In genomic region chr3:75182606-75183005, GRCm38 (mm10) we compare ENCODE assay signal across 26 mouse cellular contexts. TPM values are rescaled to one million over a fixed set of nuclear protein-coding genes. Genes with fewer than 3 reads are reported as not detected.
A peak's percentile ranks its signal among the peaks of the same experiment; 100 is the strongest.
DNase-seq lines count a peak whose midpoint lies in the region; ATAC-seq and TF ChIP-seq lines count a peak whose summit lies in the region.
"Had no signal": no experiment of that assay in that cellular context is flagged by ENCODE, and none has a peak within 500 bp of the region (broad histone marks: within the 10 kb centered on the region; RNA-seq: fewer than 3 reads in every experiment).

No protein-coding gene starts in this region.

- TF ChIP-seq POLR2A in MEL (IDR thresholded peaks at IDR 0.05; ENCODE audit: control insufficient read depth in 1 of 2, insufficient read depth in 1 of 2, low read depth in 1 of 2, low read length in 2 of 2, poor library complexity in 1 of 2) (no peak), myocyte (IDR thresholded peaks at IDR 0.05; ENCODE audit: insufficient read length, low read depth) (no peak)

- no peak for TF ChIP-seq RAD21 in MEL (IDR thresholded peaks at IDR 0.05; ENCODE audit: low read depth, low read length)

- no peaks in the 10 kb centered on the region for H3K27me3 ChIP-seq in limb, embryonic 11.5 days (ENCODE audit: control insufficient read depth, insufficient read depth, low read length)
- H3K27me3 ChIP-seq in limb, embryonic 10.5 days (ENCODE audit: low read depth, poor library complexity, severe bottlenecking) = no peaks in the 10 kb centered on the region
- H3K27me3 ChIP-seq in MEL (ENCODE audit: control insufficient read depth in 1 of 2, insufficient read depth in 2 of 2, low read length in 2 of 2) = no peaks in the 10 kb centered on the region
- H3K27me3 ChIP-seq in myocyte (ENCODE audit: control insufficient read depth, insufficient read depth, insufficient read length) = no peaks in the 10 kb centered on the region
- H3K27me3 ChIP-seq: forebrain, embryonic 15.5 days; heart, embryonic 13.5 days; hindbrain, embryonic 15.5 days; limb, embryonic 12.5 days; liver, embryonic 12.5 days had no signal

- no peak overlapping the region for H3K9ac ChIP-seq in limb, embryonic 11.5 days (ENCODE audit: low read length)
- no peak overlapping the region for H3K9ac ChIP-seq in MEL (ENCODE audit: control insufficient read depth, low read depth, low read length, poor library complexity, severe bottlenecking)
- H3K9ac ChIP-seq: forebrain, embryonic 15.5 days; heart, embryonic 13.5 days; hindbrain, embryonic 15.5 days; limb, embryonic 12.5 days; liver, embryonic 12.5 days had no signal

- H3K36me3 ChIP-seq in limb, embryonic 11.5 days (ENCODE audit: control insufficient read depth, insufficient read depth, low read length) = no peaks in the 10 kb centered on the region
- H3K36me3 ChIP-seq in limb, embryonic 10.5 days = no peaks in the 10 kb centered on the region
- H3K36me3 ChIP-seq in MEL (ENCODE audit: control insufficient read depth in 1 of 2, insufficient read depth in 2 of 2, low read length in 2 of 2) (no peaks in the 10 kb centered on the region), myocyte (ENCODE audit: control insufficient read depth, insufficient read depth) (no peaks in the 10 kb centered on the region)
- H3K36me3 ChIP-seq: forebrain, embryonic 15.5 days; heart, embryonic 13.5 days; hindbrain, embryonic 15.5 days; limb, embryonic 12.5 days; liver, embryonic 12.5 days had no signal

- H3ac ChIP-seq in myocyte (ENCODE audit: control insufficient read depth, insufficient read length) = no peak overlapping the region

- no peak overlapping the region for H3K4me3 ChIP-seq in limb, embryonic 11.5 days (ENCODE audit: low read depth, low read length)
- H3K4me3 ChIP-seq in limb, embryonic 10.5 days = no peak overlapping the region
- H3K4me3 ChIP-seq in MEL (ENCODE audit: control insufficient read depth in 1 of 2, insufficient read depth in 1 of 2, low read depth in 2 of 2, low read length in 2 of 2) (no peak overlapping the region), myocyte (no peak overlapping the region)
- H3K4me3 ChIP-seq: forebrain, embryonic 15.5 days; heart, adult 2 months; heart, embryonic 13.5 days; hindbrain, embryonic 15.5 days; limb, embryonic 12.5 days; liver, embryonic 12.5 days had no signal

- no peak overlapping the region for H3K4me2 ChIP-seq in limb, embryonic 11.5 days (ENCODE audit: low read depth, severe bottlenecking)
- H3K4me2 ChIP-seq in myocyte (ENCODE audit: low read depth) = no peak overlapping the region
- H3K4me2 ChIP-seq: forebrain, embryonic 15.5 days; heart, embryonic 13.5 days; hindbrain, embryonic 15.5 days; limb, embryonic 12.5 days; liver, embryonic 12.5 days had no signal

- no peak for TF ChIP-seq EP300 in MEL (IDR thresholded peaks at IDR 0.05; ENCODE audit: low read depth in 1 of 2, low read length in 2 of 2)

- TF ChIP-seq CTCF in MEL (IDR thresholded peaks at IDR 0.05 in 2 of 3, conservative IDR thresholded peaks at IDR 0.05 in 1 of 3; ENCODE audit: control insufficient read depth in 1 of 3, insufficient read depth in 1 of 3, low read depth in 2 of 3, low read length in 3 of 3, poor library complexity in 1 of 3, severe bottlenecking in 1 of 3) = no peak

- ATAC-seq in limb, embryonic 11.5 days (ENCODE audit: insufficient number of reproducible peaks, low FRiP score, low TSS enrichment, low read depth) = no peak
- ATAC-seq: forebrain, embryonic 15.5 days; liver, embryonic 12.5 days; midbrain, embryonic 16.5 days had no signal

- peak; percentile 23 for DNase-seq in limb, embryonic 11.5 days (ENCODE audit: low spot score)
- no peak for DNase-seq in limb, embryonic 10.5 days (ENCODE audit: low spot score)
- DNase-seq in MEL (ENCODE audit: low read depth, low spot score) (peak; percentile 30), ZHBTc4 (ENCODE audit: low read depth, low spot score) (peak; percentile 30)
- DNase-seq in right cerebral cortex, postnatal 4 days = no peak
- DNase-seq in left cerebral cortex, adult 18-20 months (ENCODE audit: low spot score in 2 of 2) = no peak
- DNase-seq: adrenal gland, postnatal 36 days; cerebellum, adult 9-10 months; gastrocnemius, postnatal 25 days; heart, adult 2 months; heart, postnatal 36 days; kidney, adult 2 months; lung, adult 18-20 months; thymus, adult 2 months; thymus, postnatal 4 days had no signal

- no peaks in the 10 kb centered on the region for H3K79me2 ChIP-seq in MEL (ENCODE audit: control insufficient read depth, insufficient read depth, low read length, poor library complexity)
- H3K79me2 ChIP-seq in myocyte (ENCODE audit: control insufficient read depth, insufficient read depth) = no peaks in the 10 kb centered on the region

- no peaks in the 10 kb centered on the region for H3K4me1 ChIP-seq in limb, embryonic 11.5 days (ENCODE audit: control insufficient read depth, insufficient read depth, low read length)
- H3K4me1 ChIP-seq in limb, embryonic 10.5 days = no peaks in the 10 kb centered on the region
- H3K4me1 ChIP-seq in MEL (ENCODE audit: control insufficient read depth in 1 of 2, insufficient read depth in 2 of 2, low read length in 2 of 2) = no peaks in the 10 kb centered on the region
- H3K4me1 ChIP-seq: forebrain, embryonic 15.5 days; heart, embryonic 13.5 days; hindbrain, embryonic 15.5 days; limb, embryonic 12.5 days; liver, embryonic 12.5 days had no signal

- no peaks in the 10 kb centered on the region for H3K9me3 ChIP-seq in limb, embryonic 11.5 days (ENCODE audit: control insufficient read depth, low read length)
- H3K9me3 ChIP-seq in limb, embryonic 10.5 days (replicated peaks) = no peaks in the 10 kb centered on the region
- no peaks in the 10 kb centered on the region for H3K9me3 ChIP-seq in MEL (replicated peaks; ENCODE audit: insufficient read depth, low read length)
- H3K9me3 ChIP-seq: forebrain, embryonic 15.5 days; hindbrain, embryonic 15.5 days; liver, embryonic 12.5 days had no signal

- 79% methylated on average over 1 of the region's 1 CpGs for WGBS in limb, embryonic 11.5 days
- WGBS in limb, embryonic 10.5 days = 82% methylated on average over 1 of the region's 1 CpGs

- H3K27ac ChIP-seq in limb, embryonic 11.5 days (replicated peaks; ENCODE audit: low read depth, low read length) = no peak overlapping the region
- no peak overlapping the region for H3K27ac ChIP-seq in limb, embryonic 10.5 days
- no peak overlapping the region for H3K27ac ChIP-seq in MEL (ENCODE audit: control insufficient read depth, low read depth, low read length)
- H3K27ac ChIP-seq: forebrain, embryonic 15.5 days; heart, adult 2 months; heart, embryonic 13.5 days; hindbrain, embryonic 15.5 days; kidney, postnatal 0 days; limb, embryonic 12.5 days; liver, embryonic 12.5 days; stomach, postnatal 0 days had no signal

TF ChIP-seq in MEL, 35 proteins besides CTCF, POLR2A, EP300 and RAD21:
- TF ChIP-seq HCFC1 (IDR thresholded peaks at IDR 0.05; ENCODE audit: low read depth, low read length) (no peak), MYB (IDR thresholded peaks at IDR 0.05; ENCODE audit: low read depth, low read length) (no peak), ZKSCAN1 (IDR thresholded peaks at IDR 0.05; ENCODE audit: low read depth, low read length) (no peak)

TF ChIP-seq in myocyte, 11 proteins besides CTCF, POLR2A, EP300 and RAD21:
- TF ChIP-seq REST (IDR thresholded peaks at IDR 0.05; ENCODE audit: insufficient read depth, insufficient read length) (peak; percentile 53), TCF12 (IDR thresholded peaks at IDR 0.05; ENCODE audit: insufficient read depth, poor library complexity, severe bottlenecking) (no peak)

RNA-seq across cellular contexts. Expression of gene Zbbx, which starts 17.8 kb away (rescaled TPM):
- polyA plus RNA-seq in limb, embryonic 11.5 days (2014; fragmentation: Nextera tagmentation; extraction: Ambion mirVana) = not detected in 2 replicates
- polyA plus RNA-seq in limb, embryonic 10.5 days (2016; fragmentation: Nextera tagmentation; extraction: Ambion mirVana) = not detected in 2 replicates
- not detected in 2 replicates for total RNA-seq in MEL (2012; rRNA removed)
- polyA plus RNA-seq in MEL (2012; ENCODE audit: insufficient read depth in 1 of 2, insufficient read length in 2 of 2, low read depth in 1 of 2, low replicate concordance in 2 of 2, missing spikeins in 1 of 2) (not detected), myocyte (2012; fragmentation: generic; extraction: Trizol) (not detected)
- 1 to 10 TPM; 2.1 to 3.6 TPM for total RNA-seq in left cerebral cortex, adult 18-20 months (2021)
- total RNA-seq: adrenal gland, postnatal 36 days; gastrocnemius, postnatal 25 days; heart, adult 2 months; heart, postnatal 36 days; megakaryocyte-erythroid progenitor cell, adult 5-6 weeks had no signal
- polyA plus RNA-seq: heart, embryonic 13.5 days; kidney, adult 2 months; kidney, postnatal 0 days; limb, embryonic 12.5 days; liver, embryonic 12.5 days; small intestine, adult 2 months; stomach, postnatal 0 days; thymus, adult 2 months had no signal

Comparison
In these comparisons a context has a peak if more than half of its experiments do, and no peak if none do; other contexts are left out.
1. DNase-seq: peak in limb, embryonic 11.5 days (single experiment), MEL (single experiment) and ZHBTc4 (single experiment); none in limb, embryonic 10.5 days (single experiment), right cerebral cortex, postnatal 4 days (single experiment) and left cerebral cortex, adult 18-20 months (0 of 2).